Mouse (Mus musculus): ENCODE measurements around the gene Kirrel3. TPM values are rescaled to one million over a fixed set of nuclear protein-coding genes. Genes with fewer than 3 reads are reported as not detected.

The Kirrel3 gene
- polyA plus RNA-seq, 1 experiment from 2014 or later = 54.0 TPM

GRCm38 (mm10) chr9:34884942-34885341 lies 399.2 kb downstream of the Kirrel3 start:
- H3K27ac ChIP-seq (ENCODE audit: low read length) = no peak overlapping the region
- no peak overlapping the region for H3K4me2 ChIP-seq (ENCODE audit: low read length)
- peaks cover 15% of the 10 kb centered on the region for H3K4me1 ChIP-seq (ENCODE audit: control insufficient read depth, insufficient read depth, low read length)
- WGBS = 80% methylated on average over 3 of the region's 3 CpGs
- H3K4me3 ChIP-seq (ENCODE audit: low read depth, low read length) = no peak overlapping the region
- no peaks in the 10 kb centered on the region for H3K36me3 ChIP-seq (ENCODE audit: control insufficient read depth, insufficient read depth, low read length)
- ATAC-seq = no peak
- H3K27me3 ChIP-seq (ENCODE audit: control insufficient read depth, insufficient read depth, low read depth, low read length) = no peaks in the 10 kb centered on the region
- H3K9me3 ChIP-seq (replicated peaks; ENCODE audit: control insufficient read depth, low read length, poor library complexity, severe bottlenecking) = no peaks in the 10 kb centered on the region
- H3K9ac ChIP-seq (ENCODE audit: low read depth, low read length) = no peak overlapping the region

DNA sequence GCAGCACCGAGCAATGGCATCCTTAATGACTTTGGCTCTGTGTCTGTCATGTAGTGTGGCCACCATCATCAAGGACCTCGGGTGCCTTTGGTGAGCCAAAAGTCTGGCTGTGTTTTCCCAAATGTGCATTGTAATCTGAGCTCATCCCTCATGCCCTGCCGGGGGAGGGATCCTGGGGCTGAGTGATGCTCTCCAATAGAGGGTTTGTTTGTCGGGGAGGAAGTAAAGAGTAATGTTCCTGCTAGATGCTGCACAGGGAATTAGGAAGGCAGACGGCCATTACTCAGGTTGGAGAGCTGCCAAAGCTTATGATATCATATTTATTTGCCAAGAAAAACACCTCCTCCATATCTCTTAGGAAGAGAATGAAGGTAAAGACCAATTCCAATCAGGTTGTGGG lies 401.1 kb downstream of the Kirrel3 start:
- no peak overlapping the region for H3K9ac ChIP-seq (ENCODE audit: low read depth, low read length)
- no peaks in the 10 kb centered on the region for H3K36me3 ChIP-seq (ENCODE audit: control insufficient read depth, insufficient read depth, low read length)
- H3K27me3 ChIP-seq (ENCODE audit: control insufficient read depth, insufficient read depth, low read depth, low read length) = no peaks in the 10 kb centered on the region
- H3K27ac ChIP-seq (ENCODE audit: low read length) = no peak overlapping the region
- ATAC-seq = no peak
- H3K4me1 ChIP-seq (ENCODE audit: control insufficient read depth, insufficient read depth, low read length) = peaks cover 15% of the 10 kb centered on the region
- no peak overlapping the region for H3K4me2 ChIP-seq (ENCODE audit: low read length)
- WGBS = 68% methylated on average over 5 of the region's 5 CpGs
- H3K4me3 ChIP-seq (ENCODE audit: low read depth, low read length) = no peak overlapping the region
- H3K9me3 ChIP-seq (replicated peaks; ENCODE audit: control insufficient read depth, low read length, poor library complexity, severe bottlenecking) = no peaks in the 10 kb centered on the region

- H3K36me3 ChIP-seq (ENCODE audit: control insufficient read depth, insufficient read depth, low read length) = no peaks in the 10 kb centered on the region
- H3K9me3 ChIP-seq (replicated peaks; ENCODE audit: control insufficient read depth, low read length, poor library complexity, severe bottlenecking) = no peaks in the 10 kb centered on the region
- H3K4me3 ChIP-seq (ENCODE audit: low read depth, low read length) = no peak overlapping the region
- peaks cover 13% of the 10 kb centered on the region for H3K4me1 ChIP-seq (ENCODE audit: control insufficient read depth, insufficient read depth, low read length)
- WGBS = 23% methylated on average over 2 of the region's 2 CpGs
- no peaks in the 10 kb centered on the region for H3K27me3 ChIP-seq (ENCODE audit: control insufficient read depth, insufficient read depth, low read depth, low read length)
- no peak; the same call in 1 of the 2 replicates for ATAC-seq
- H3K9ac ChIP-seq (ENCODE audit: low read depth, low read length) = no peak overlapping the region
- H3K4me2 ChIP-seq (ENCODE audit: low read length) = no peak overlapping the region
- H3K27ac ChIP-seq (ENCODE audit: low read length) = no peak overlapping the region
These were observed 401.5 kb downstream of the Kirrel3 start for GRCm38 (mm10) chr9:34887196-34887595.

GRCm38 (mm10) chr9:34888298-34888697 lies 402.6 kb downstream of the Kirrel3 start:
- Histone ChIP-seq H3K36me3 (ENCODE audit: control insufficient read depth, insufficient read depth, low read length) (no peaks in the 10 kb centered on the region), H3K9ac (ENCODE audit: low read depth, low read length) (no peak overlapping the region), H3K9me3 (replicated peaks; ENCODE audit: control insufficient read depth, low read length, poor library complexity, severe bottlenecking) (no peaks in the 10 kb centered on the region), H3K4me3 (ENCODE audit: low read depth, low read length) (no peak overlapping the region), H3K27me3 (ENCODE audit: control insufficient read depth, insufficient read depth, low read depth, low read length) (no peaks in the 10 kb centered on the region), H3K4me2 (ENCODE audit: low read length) (no peak overlapping the region), H3K4me1 (ENCODE audit: control insufficient read depth, insufficient read depth, low read length) (peaks cover 10% of the 10 kb centered on the region), H3K27ac (ENCODE audit: low read length) (no peak overlapping the region)
- 69% methylated on average over 2 of the region's 2 CpGs for WGBS
- no peak for ATAC-seq

GRCm38 (mm10) chr9:34901216-34901615 lies 415.5 kb downstream of the Kirrel3 start:
- Histone ChIP-seq H3K36me3 (ENCODE audit: control insufficient read depth, insufficient read depth, low read length) (no peaks in the 10 kb centered on the region), H3K9me3 (replicated peaks; ENCODE audit: control insufficient read depth, low read length, poor library complexity, severe bottlenecking) (no peaks in the 10 kb centered on the region), H3K4me2 (ENCODE audit: low read length) (no peak overlapping the region), H3K27ac (ENCODE audit: low read length) (no peak overlapping the region), H3K9ac (ENCODE audit: low read depth, low read length) (no peak overlapping the region), H3K27me3 (ENCODE audit: control insufficient read depth, insufficient read depth, low read depth, low read length) (no peaks in the 10 kb centered on the region), H3K4me3 (ENCODE audit: low read depth, low read length) (no peak overlapping the region), H3K4me1 (ENCODE audit: control insufficient read depth, insufficient read depth, low read length) (no peaks in the 10 kb centered on the region)
- WGBS = 76% methylated on average over 4 of the region's 4 CpGs
- no peak for ATAC-seq

- no peak overlapping the region for H3K27ac ChIP-seq (ENCODE audit: low read length)
- 58% methylated on average over 2 of the region's 2 CpGs for WGBS
- H3K27me3 ChIP-seq (ENCODE audit: control insufficient read depth, insufficient read depth, low read depth, low read length) = no peaks in the 10 kb centered on the region
- H3K9me3 ChIP-seq (replicated peaks; ENCODE audit: control insufficient read depth, low read length, poor library complexity, severe bottlenecking) = no peaks in the 10 kb centered on the region
- no peak for ATAC-seq
- H3K4me2 ChIP-seq (ENCODE audit: low read length) = no peak overlapping the region
- no peaks in the 10 kb centered on the region for H3K36me3 ChIP-seq (ENCODE audit: control insufficient read depth, insufficient read depth, low read length)
- no peaks in the 10 kb centered on the region for H3K4me1 ChIP-seq (ENCODE audit: control insufficient read depth, insufficient read depth, low read length)
- no peak overlapping the region for H3K9ac ChIP-seq (ENCODE audit: low read depth, low read length)
- no peak overlapping the region for H3K4me3 ChIP-seq (ENCODE audit: low read depth, low read length)
These were observed 416.2 kb downstream of the Kirrel3 start for GRCm38 (mm10) chr9:34901888-34902287.

GRCm38 (mm10) chr9:34905164-34905563 lies 419.5 kb downstream of the Kirrel3 start:
- WGBS = 83% methylated on average over 6 of the region's 6 CpGs
- H3K9ac ChIP-seq (ENCODE audit: low read depth, low read length) = no peak overlapping the region
- ATAC-seq = no peak

DNA sequence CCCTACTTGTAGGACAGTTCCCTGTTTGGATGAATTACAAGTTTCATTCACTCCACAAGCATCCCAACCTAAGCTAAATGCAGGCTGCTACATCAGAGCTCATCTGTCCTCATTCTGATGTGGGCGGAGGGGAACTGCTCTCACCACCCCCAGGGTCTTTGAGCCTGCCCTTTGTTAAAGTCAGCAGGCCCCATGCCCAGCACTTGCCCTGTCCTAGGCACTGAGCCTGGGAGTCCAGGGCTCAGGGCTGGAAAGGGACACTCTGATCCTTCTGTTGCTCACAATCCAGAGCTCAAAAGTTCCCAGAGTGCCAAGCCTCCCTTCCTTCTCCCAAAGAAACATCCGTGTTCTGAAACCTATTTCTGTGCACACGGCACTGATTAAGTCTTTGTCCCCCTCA lies 422.3 kb downstream of the Kirrel3 start:
- no peak overlapping the region for H3K27ac ChIP-seq (ENCODE audit: low read length)
- no peak overlapping the region for H3K4me2 ChIP-seq (ENCODE audit: low read length)
- 61% methylated on average over 3 of the region's 3 CpGs for WGBS
- no peak overlapping the region for H3K4me3 ChIP-seq (ENCODE audit: low read depth, low read length)
- H3K36me3 ChIP-seq (ENCODE audit: control insufficient read depth, insufficient read depth, low read length) = no peaks in the 10 kb centered on the region
- no peak for ATAC-seq
- H3K27me3 ChIP-seq (ENCODE audit: control insufficient read depth, insufficient read depth, low read depth, low read length) = no peaks in the 10 kb centered on the region
- no peaks in the 10 kb centered on the region for H3K9me3 ChIP-seq (replicated peaks; ENCODE audit: control insufficient read depth, low read length, poor library complexity, severe bottlenecking)
- 0 out of 2 replicates have a peak, but pooled peaks cover 5% of the 10 kb centered on the region for H3K4me1 ChIP-seq (ENCODE audit: control insufficient read depth, insufficient read depth, low read length)
- H3K9ac ChIP-seq (ENCODE audit: low read depth, low read length) = no peak overlapping the region

More at GRCm38 (mm10) chr9:34905164-34905563, 419.5 kb downstream of the Kirrel3 start:
- Histone ChIP-seq H3K36me3 (ENCODE audit: control insufficient read depth, insufficient read depth, low read length) (no peaks in the 10 kb centered on the region), H3K4me3 (ENCODE audit: low read depth, low read length) (no peak overlapping the region), H3K9me3 (replicated peaks; ENCODE audit: control insufficient read depth, low read length, poor library complexity, severe bottlenecking) (no peaks in the 10 kb centered on the region), H3K4me1 (ENCODE audit: control insufficient read depth, insufficient read depth, low read length) (0 out of 2 replicates have a peak, but pooled peaks cover 5% of the 10 kb centered on the region), H3K4me2 (ENCODE audit: low read length) (no peak overlapping the region), H3K27me3 (ENCODE audit: control insufficient read depth, insufficient read depth, low read depth, low read length) (no peaks in the 10 kb centered on the region), H3K27ac (ENCODE audit: low read length) (no peak overlapping the region)

DNA sequence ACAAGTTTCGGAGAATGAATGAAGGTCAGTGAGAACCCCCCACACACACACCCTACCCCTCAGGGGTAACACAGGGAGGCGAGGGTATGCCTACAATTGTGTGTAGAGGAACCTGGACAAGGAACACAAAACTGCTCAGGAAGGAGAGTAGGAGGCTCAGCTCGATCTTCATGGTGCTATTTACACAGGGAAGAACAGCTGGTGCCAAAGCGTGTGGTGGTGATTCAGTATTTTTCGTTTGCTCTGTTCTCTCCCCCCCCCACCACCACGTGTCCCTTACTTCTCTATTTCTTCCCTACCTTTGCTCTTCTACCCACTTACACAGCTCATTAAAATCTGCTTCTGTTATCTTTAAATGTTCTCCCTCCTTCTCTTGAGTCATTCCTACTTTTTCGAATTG lies 426.1 kb downstream of the Kirrel3 start:
- H3K4me3 ChIP-seq (ENCODE audit: low read depth, low read length) = no peak overlapping the region
- no peaks in the 10 kb centered on the region for H3K36me3 ChIP-seq (ENCODE audit: control insufficient read depth, insufficient read depth, low read length)
- no peak for ATAC-seq
- 0 out of 2 replicates have a peak, but pooled peaks cover 5% of the 10 kb centered on the region for H3K4me1 ChIP-seq (ENCODE audit: control insufficient read depth, insufficient read depth, low read length)
- H3K9me3 ChIP-seq (replicated peaks; ENCODE audit: control insufficient read depth, low read length, poor library complexity, severe bottlenecking) = no peaks in the 10 kb centered on the region
- H3K9ac ChIP-seq (ENCODE audit: low read depth, low read length) = no peak overlapping the region
- 78% methylated on average over 7 of the region's 7 CpGs for WGBS
- H3K27me3 ChIP-seq (ENCODE audit: control insufficient read depth, insufficient read depth, low read depth, low read length) = no peaks in the 10 kb centered on the region
- no peak overlapping the region for H3K27ac ChIP-seq (ENCODE audit: low read length)
- no peak overlapping the region for H3K4me2 ChIP-seq (ENCODE audit: low read length)

Measured in midbrain, embryonic 16.5 days (tissue).